Mouse (Mus musculus): ENCODE measurements at regions not wholly inside any gene's neighbourhood (a gene's known extent, or its start where the extent isn't known, plus 50 kb on each side); places are given as distances from the start of the nearest gene placed in this dataset.

DNA sequence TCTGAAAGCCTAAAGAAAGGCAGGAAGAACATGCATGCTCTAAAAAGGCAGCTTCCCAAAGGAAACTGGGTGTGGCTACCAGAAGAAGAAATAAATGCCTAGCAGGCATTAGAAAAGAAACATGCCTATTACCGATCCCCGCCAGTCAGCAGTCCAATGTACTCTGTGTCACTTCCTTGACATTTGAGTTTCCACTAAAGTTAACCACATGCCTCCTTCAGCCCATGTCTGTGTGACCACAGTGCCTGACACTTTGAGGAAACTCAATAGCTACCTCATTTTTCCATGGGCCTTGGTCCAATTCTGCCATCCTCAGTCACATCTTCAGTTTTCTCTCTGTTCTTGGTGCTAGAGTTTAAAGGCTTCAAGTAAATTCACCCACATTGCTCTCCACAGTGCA lies 233.7 kb upstream of the Isx start:
- no peak overlapping the region for H3K4me2 ChIP-seq
- H3K27ac ChIP-seq, result no peak overlapping the region
- ATAC-seq (replicated peaks; ENCODE audit: low FRiP score), result no peak
- 82% methylated on average over 2 of the region's 2 CpGs for WGBS
- no peak overlapping the region for H3K4me3 ChIP-seq (replicated peaks)
- no peaks in the 10 kb centered on the region for H3K4me1 ChIP-seq
- H3K36me3 ChIP-seq, result no peaks in the 10 kb centered on the region
- no peak overlapping the region for H3K9ac ChIP-seq
- no peaks in the 10 kb centered on the region for H3K9me3 ChIP-seq (replicated peaks)
- no peaks in the 10 kb centered on the region for H3K27me3 ChIP-seq

- Histone ChIP-seq H3K36me3 (no peaks in the 10 kb centered on the region), H3K9ac (no peak overlapping the region), H3K27me3 (no peaks in the 10 kb centered on the region), H3K4me3 (replicated peaks) (no peak overlapping the region), H3K9me3 (replicated peaks) (no peaks in the 10 kb centered on the region), H3K4me1 (no peaks in the 10 kb centered on the region), H3K27ac (no peak overlapping the region), H3K4me2 (no peak overlapping the region)
- 45% methylated on average over 1 of the region's 1 CpGs for WGBS
- no peak for ATAC-seq (replicated peaks; ENCODE audit: low FRiP score)
Measured at GRCm38 (mm10) chr8:74640636-74641035, 232.3 kb upstream of the Isx start.

DNA sequence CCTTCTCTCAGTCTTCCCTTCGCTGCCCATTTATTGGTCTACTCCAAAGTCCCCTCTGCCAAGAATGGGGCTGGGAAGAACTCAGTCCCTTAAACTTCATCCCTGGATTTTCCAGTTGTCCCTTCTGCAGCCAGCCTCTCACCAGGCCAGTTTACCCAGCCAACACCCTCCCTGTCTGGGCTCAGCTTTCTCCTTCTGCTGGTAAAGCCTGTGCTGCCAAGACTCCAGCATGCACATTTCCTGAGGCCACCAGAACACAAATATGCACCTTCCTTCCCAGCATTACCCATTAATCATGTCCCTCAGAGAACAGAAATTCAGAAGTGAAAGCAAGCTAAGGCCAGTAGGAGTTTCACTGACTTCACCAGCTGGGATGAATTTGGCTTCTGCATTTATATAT lies 213.0 kb upstream of the Isx start:
- no peak overlapping the region for H3K4me2 ChIP-seq
- no peaks in the 10 kb centered on the region for H3K27me3 ChIP-seq
- no peaks in the 10 kb centered on the region for H3K4me1 ChIP-seq
- H3K9me3 ChIP-seq (replicated peaks), result no peaks in the 10 kb centered on the region
- no peak overlapping the region for H3K9ac ChIP-seq
- no peak overlapping the region for H3K4me3 ChIP-seq (replicated peaks)
- no peak for ATAC-seq (replicated peaks; ENCODE audit: low FRiP score)
- no peaks in the 10 kb centered on the region for H3K36me3 ChIP-seq
- no peak overlapping the region for H3K27ac ChIP-seq
- 91% methylated on average over 1 of the region's 1 CpGs for WGBS

GRCm38 (mm10) chr8:74688342-74688741 lies 184.6 kb upstream of the Isx start:
- Histone ChIP-seq H3K9me3 (replicated peaks) (no peaks in the 10 kb centered on the region), H3K36me3 (no peaks in the 10 kb centered on the region), H3K4me2 (no peak overlapping the region), H3K4me1 (no peaks in the 10 kb centered on the region), H3K27me3 (no peaks in the 10 kb centered on the region), H3K4me3 (replicated peaks) (no peak overlapping the region), H3K9ac (no peak overlapping the region), H3K27ac (no peak overlapping the region)
- no peak for ATAC-seq (replicated peaks; ENCODE audit: low FRiP score)

DNA sequence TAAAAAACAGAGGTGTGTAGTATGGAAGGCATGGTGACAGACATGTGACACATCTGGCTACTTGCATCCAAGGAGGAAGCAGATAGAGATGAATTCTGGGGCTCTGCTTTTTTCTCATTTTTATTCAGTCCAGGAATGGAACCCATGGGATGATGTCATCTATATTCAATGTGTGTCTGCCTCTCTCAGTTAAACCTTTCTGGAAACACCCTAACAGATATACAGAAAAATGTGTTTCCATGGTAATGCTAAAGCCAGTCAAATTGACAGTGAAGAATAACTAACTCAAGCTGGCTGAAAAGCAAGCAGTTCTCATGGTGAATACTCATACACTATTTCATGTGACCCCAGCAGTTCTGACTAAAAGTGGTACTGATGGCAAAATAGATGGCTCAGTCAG lies 177.0 kb upstream of the Isx start:
- no peaks in the 10 kb centered on the region for H3K27me3 ChIP-seq
- H3K4me2 ChIP-seq, result no peak overlapping the region

GRCm38 (mm10) chr8:74697317-74697716 lies 175.7 kb upstream of the Isx start:
- H3K36me3 ChIP-seq, result no peaks in the 10 kb centered on the region
- H3K4me2 ChIP-seq, result no peak overlapping the region
- H3K27me3 ChIP-seq, result no peaks in the 10 kb centered on the region
- H3K9ac ChIP-seq, result no peak overlapping the region
- H3K27ac ChIP-seq, result no peak overlapping the region
- 16% methylated on average over 1 of the region's 1 CpGs for WGBS
- H3K4me3 ChIP-seq (replicated peaks), result no peak overlapping the region
- no peaks in the 10 kb centered on the region for H3K4me1 ChIP-seq
- peak; percentile 85 for ATAC-seq (replicated peaks; ENCODE audit: low FRiP score)
- no peaks in the 10 kb centered on the region for H3K9me3 ChIP-seq (replicated peaks)

More for the DNA sequence above, 177.0 kb upstream of the Isx start:
- Histone ChIP-seq H3K4me1 (no peaks in the 10 kb centered on the region), H3K4me3 (replicated peaks) (no peak overlapping the region), H3K36me3 (no peaks in the 10 kb centered on the region), H3K9ac (no peak overlapping the region), H3K9me3 (replicated peaks) (no peaks in the 10 kb centered on the region), H3K27ac (no peak overlapping the region)
- no peak for ATAC-seq (replicated peaks; ENCODE audit: low FRiP score)

DNA sequence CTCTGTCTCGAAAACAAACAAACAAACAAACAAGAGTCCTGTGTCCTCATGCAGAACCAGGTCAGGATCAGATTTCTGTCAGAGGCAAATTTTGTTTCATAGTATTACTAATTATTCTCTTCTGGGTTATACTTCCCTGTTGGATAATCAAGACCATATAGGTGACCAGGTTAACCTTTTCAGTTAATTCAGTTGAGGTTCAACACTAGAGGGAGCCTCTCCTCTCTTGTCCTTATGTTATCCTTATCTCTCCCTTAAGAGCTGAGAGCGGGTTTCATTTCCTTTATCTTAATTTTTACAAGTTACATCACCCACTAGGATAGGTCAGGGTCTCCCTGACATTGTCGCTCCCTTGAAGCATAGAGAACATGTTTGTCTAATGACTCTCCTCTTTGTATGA lies 160.4 kb upstream of the Isx start:
- Histone ChIP-seq H3K36me3 (no peaks in the 10 kb centered on the region), H3K27me3 (no peaks in the 10 kb centered on the region), H3K4me3 (replicated peaks) (no peak overlapping the region), H3K9me3 (replicated peaks) (no peaks in the 10 kb centered on the region), H3K27ac (no peak overlapping the region), H3K9ac (no peak overlapping the region), H3K4me2 (no peak overlapping the region), H3K4me1 (no peaks in the 10 kb centered on the region)
- 72% methylated on average over 3 of the region's 3 CpGs for WGBS
- ATAC-seq (replicated peaks; ENCODE audit: low FRiP score), result no peak

GRCm38 (mm10) chr8:74716030-74716429 lies 156.9 kb upstream of the Isx start:
- Histone ChIP-seq H3K36me3 (no peaks in the 10 kb centered on the region), H3K4me2 (no peak overlapping the region), H3K4me3 (replicated peaks) (no peak overlapping the region), H3K27me3 (no peaks in the 10 kb centered on the region), H3K9me3 (replicated peaks) (no peaks in the 10 kb centered on the region), H3K4me1 (no peaks in the 10 kb centered on the region), H3K9ac (no peak overlapping the region), H3K27ac (no peak overlapping the region)
- 81% methylated on average over 5 of the region's 5 CpGs for WGBS
- no peak for ATAC-seq (replicated peaks; ENCODE audit: low FRiP score)

DNA sequence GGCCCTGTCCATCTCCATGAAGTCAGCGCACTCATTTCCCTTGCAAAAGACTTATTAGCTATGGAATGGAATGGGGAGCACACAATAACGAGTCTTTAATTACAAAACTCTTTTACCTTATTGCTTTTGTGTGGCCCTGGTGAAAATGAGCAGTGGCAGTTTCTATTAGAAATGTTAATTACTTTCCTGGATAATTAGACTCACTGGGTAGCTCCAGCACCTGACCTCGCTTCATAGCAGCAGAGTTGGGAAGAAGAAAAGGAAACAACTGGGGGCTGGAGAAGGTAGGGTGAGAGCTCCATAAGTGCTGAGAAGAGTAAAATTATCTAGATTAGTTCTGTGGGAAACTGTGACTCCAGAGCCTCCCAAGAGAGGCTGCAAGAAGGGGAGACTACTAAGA lies 108.2 kb upstream of the Isx start:
- no peaks in the 10 kb centered on the region for H3K36me3 ChIP-seq
- H3K27me3 ChIP-seq, result no peaks in the 10 kb centered on the region
- ATAC-seq (replicated peaks; ENCODE audit: low FRiP score), result no peak
- H3K27ac ChIP-seq, result no peak overlapping the region
- H3K4me1 ChIP-seq, result no peaks in the 10 kb centered on the region
- H3K4me2 ChIP-seq, result no peak overlapping the region
- H3K4me3 ChIP-seq (replicated peaks), result no peak overlapping the region
- H3K9me3 ChIP-seq (replicated peaks), result no peaks in the 10 kb centered on the region
- H3K9ac ChIP-seq, result no peak overlapping the region
- WGBS, result 67% methylated on average over 3 of the region's 3 CpGs

GRCm38 (mm10) chr8:74775549-74775948 lies 97.4 kb upstream of the Isx start:
- Histone ChIP-seq H3K36me3 (no peaks in the 10 kb centered on the region), H3K27me3 (no peaks in the 10 kb centered on the region), H3K9me3 (replicated peaks) (no peaks in the 10 kb centered on the region), H3K4me3 (replicated peaks) (no peak overlapping the region), H3K4me1 (no peaks in the 10 kb centered on the region), H3K27ac (no peak overlapping the region), H3K4me2 (no peak overlapping the region), H3K9ac (no peak overlapping the region)
- ATAC-seq (replicated peaks; ENCODE audit: low FRiP score), result no peak

- H3K27ac ChIP-seq, result no peak overlapping the region
- no peaks in the 10 kb centered on the region for H3K4me1 ChIP-seq
- 68% methylated on average over 1 of the region's 1 CpGs for WGBS
- no peaks in the 10 kb centered on the region for H3K27me3 ChIP-seq
- H3K9me3 ChIP-seq (replicated peaks), result peaks cover 8% of the 10 kb centered on the region; the same call in 1 of the 2 replicates
- no peak overlapping the region for H3K4me2 ChIP-seq
- no peaks in the 10 kb centered on the region for H3K36me3 ChIP-seq
- ATAC-seq (replicated peaks; ENCODE audit: low FRiP score), result no peak
- no peak overlapping the region for H3K4me3 ChIP-seq (replicated peaks)
- H3K9ac ChIP-seq, result no peak overlapping the region
Measured at GRCm38 (mm10) chr8:74781087-74781486, 91.9 kb upstream of the Isx start.

GRCm38 (mm10) chr8:74808685-74809084 lies 64.3 kb upstream of the Isx start:
- no peaks in the 10 kb centered on the region for H3K27me3 ChIP-seq
- no peak overlapping the region for H3K4me2 ChIP-seq
- no peaks in the 10 kb centered on the region for H3K4me1 ChIP-seq
- H3K27ac ChIP-seq, result no peak overlapping the region
- no peaks in the 10 kb centered on the region for H3K9me3 ChIP-seq (replicated peaks)
- H3K9ac ChIP-seq, result no peak overlapping the region
- ATAC-seq (replicated peaks; ENCODE audit: low FRiP score), result no peak
- no peaks in the 10 kb centered on the region for H3K36me3 ChIP-seq
- no peak overlapping the region for H3K4me3 ChIP-seq (replicated peaks)

- WGBS, result 88% methylated on average over 3 of the region's 3 CpGs
- H3K27ac ChIP-seq, result no peak overlapping the region
- no peaks in the 10 kb centered on the region for H3K4me1 ChIP-seq
- ATAC-seq (replicated peaks; ENCODE audit: low FRiP score), result no peak
- no peak overlapping the region for H3K4me3 ChIP-seq (replicated peaks)
- H3K9me3 ChIP-seq (replicated peaks), result no peaks in the 10 kb centered on the region
- H3K4me2 ChIP-seq, result no peak overlapping the region
- no peaks in the 10 kb centered on the region for H3K27me3 ChIP-seq
- H3K9ac ChIP-seq, result no peak overlapping the region
- no peaks in the 10 kb centered on the region for H3K36me3 ChIP-seq
Measured at GRCm38 (mm10) chr8:74810054-74810453, 62.9 kb upstream of the Isx start.

DNA sequence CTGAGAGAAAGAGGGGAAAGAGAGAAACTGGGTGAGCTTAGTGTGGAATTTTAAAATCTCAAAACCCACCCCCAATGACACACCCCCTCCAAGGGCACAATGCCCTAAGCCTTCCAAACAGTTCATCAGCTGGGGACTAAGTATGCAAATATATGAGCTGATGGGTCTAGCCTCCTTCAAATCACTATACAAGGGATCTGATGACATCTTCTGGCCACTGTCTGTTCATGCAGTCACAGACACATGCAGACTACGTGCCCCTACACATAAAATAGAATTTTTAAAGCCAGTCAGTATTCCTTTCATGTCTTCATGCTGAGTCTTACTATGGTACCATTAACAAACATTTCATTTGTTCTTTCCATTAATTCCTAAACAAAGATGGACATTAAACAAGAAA lies 54.5 kb upstream of the Isx start:
- Histone ChIP-seq H3K4me1 (no peaks in the 10 kb centered on the region), H3K27me3 (no peaks in the 10 kb centered on the region), H3K9me3 (replicated peaks) (no peaks in the 10 kb centered on the region), H3K27ac (no peak overlapping the region), H3K4me2 (no peak overlapping the region), H3K36me3 (no peaks in the 10 kb centered on the region), H3K4me3 (replicated peaks) (no peak overlapping the region), H3K9ac (no peak overlapping the region)
- no peak for ATAC-seq (replicated peaks; ENCODE audit: low FRiP score)
- WGBS, result 63% methylated on average over 1 of the region's 1 CpGs
